Mouse (Mus musculus) retina, postnatal 7 days (tissue): Measurements from ENCODE around the gene Gm36176.

ENCODE experiments used
- DNase-seq: peaks from one replicate; pipeline ENCODE4 v3.0.0-alpha.2; 2012; ENCODE audit warnings: low read depth, low spot score

The Gm36176 gene

GRCm38 (mm10) chr10:77880305-77880704 is 33.7 kb downstream of the Gm36176 start:
- DNase-seq, result no peak

GRCm38 (mm10) chr10:77882553-77882952 is 36.0 kb downstream of the Gm36176 start:
- no peak for DNase-seq

- no peak for DNase-seq
Measured at GRCm38 (mm10) chr10:77886007-77886747, 39.6 kb downstream of the Gm36176 start.

- no peak for DNase-seq
Measured at GRCm38 (mm10) chr10:77890987-77891565, 44.5 kb downstream of the Gm36176 start.

GRCm38 (mm10) chr10:77895562-77895961 is 49.0 kb downstream of the Gm36176 start:
- DNase-seq, result no peak
